Mouse (Mus musculus): ENCODE results near the gene Zfp385a. TPM values are rescaled to one million over a fixed set of nuclear protein-coding genes. Genes with fewer than 3 reads are reported as not detected.

Gene Zfp385a
- polyA plus RNA-seq, 1 experiment from 2014 or later: 26.6 TPM

DNA sequence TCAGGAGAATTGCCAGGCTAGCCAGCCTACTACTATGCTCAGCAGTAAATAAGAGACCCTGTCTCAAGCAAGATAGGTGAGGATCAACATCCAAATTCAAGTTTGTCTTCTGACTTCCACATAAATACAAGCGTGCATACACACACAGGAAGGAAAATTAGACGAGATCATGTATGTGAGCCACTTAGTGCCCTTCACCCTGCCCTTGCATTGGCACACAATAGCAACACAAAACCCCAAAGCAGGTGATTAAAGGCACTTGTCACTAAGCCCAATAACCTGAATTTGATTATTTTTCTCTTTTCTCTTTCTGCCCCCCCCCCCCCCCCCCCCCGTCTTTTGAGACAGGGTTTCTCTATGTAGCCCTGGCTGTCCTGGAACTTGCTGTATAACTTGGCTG, 3.1 kb upstream of the Zfp385a start:
- Histone ChIP-seq H3K4me2 (no peak overlapping the region), H3K9me3 (no peaks in the 10 kb centered on the region), H3K4me1 (replicated peaks) (peaks cover 30% of the 10 kb centered on the region), H3K27ac (replicated peaks) (no peak overlapping the region), H3K4me3 (no peak overlapping the region), H3K27me3 (no peaks in the 10 kb centered on the region), H3K36me3 (no peaks in the 10 kb centered on the region), H3K9ac (no peak overlapping the region)
- WGBS: 75% methylated on average over 2 of the region's 3 CpGs
- ATAC-seq (ENCODE audit: low FRiP score, low read depth): no peak

DNA sequence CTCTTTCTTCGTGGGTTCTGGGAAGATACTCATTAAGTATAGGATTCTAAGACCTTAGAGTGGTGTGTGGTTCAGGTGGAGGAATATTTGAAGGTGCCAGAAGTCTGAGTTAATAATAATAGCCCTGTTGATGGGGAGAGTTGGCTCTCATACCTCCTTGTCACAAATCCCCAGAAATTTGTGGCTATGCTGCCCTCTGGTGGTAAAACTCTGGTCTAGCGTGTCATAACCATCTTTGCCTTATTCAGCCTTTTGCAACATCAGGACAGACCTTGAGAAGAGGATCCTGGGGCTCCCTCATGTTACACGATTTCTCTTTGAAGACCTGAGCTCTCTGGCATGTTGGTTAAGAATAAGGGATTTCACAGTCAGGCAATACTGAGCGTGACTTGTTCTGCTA, 2.5 kb upstream of the Zfp385a start:
- no peak overlapping the region for H3K4me2 ChIP-seq
- no peaks in the 10 kb centered on the region for H3K36me3 ChIP-seq
- H3K9me3 ChIP-seq: no peaks in the 10 kb centered on the region
- peaks cover 30% of the 10 kb centered on the region for H3K4me1 ChIP-seq (replicated peaks)
- WGBS: 20% methylated on average over 4 of the region's 4 CpGs
- no peak overlapping the region for H3K4me3 ChIP-seq
- no peak overlapping the region for H3K9ac ChIP-seq
- H3K27ac ChIP-seq (replicated peaks): no peak overlapping the region
- no peak for ATAC-seq (ENCODE audit: low FRiP score, low read depth)
- no peaks in the 10 kb centered on the region for H3K27me3 ChIP-seq

DNA sequence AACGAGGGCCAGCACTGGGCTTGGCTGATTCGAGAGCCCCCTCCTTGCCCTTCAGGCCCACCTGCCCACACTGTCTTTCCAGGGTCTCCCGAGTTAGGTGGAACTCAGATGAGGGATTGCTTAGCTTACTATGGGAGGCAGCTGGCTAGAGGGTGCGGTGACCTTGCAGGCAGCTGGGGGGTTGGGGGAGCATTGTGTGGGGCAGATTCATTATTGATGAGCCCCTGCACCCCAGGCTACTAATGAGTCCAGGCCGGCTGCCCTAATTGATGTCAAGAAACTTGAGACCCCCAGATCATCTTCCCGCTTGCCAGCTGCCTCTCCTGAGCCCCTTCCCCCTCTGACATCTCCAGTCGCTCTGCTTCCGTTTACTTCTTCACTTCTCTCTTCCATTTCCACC, 1.7 kb upstream of the Zfp385a start:
- H3K27ac ChIP-seq (replicated peaks): no peak overlapping the region
- H3K9ac ChIP-seq: no peak overlapping the region
- H3K4me1 ChIP-seq (replicated peaks): peaks cover 30% of the 10 kb centered on the region
- ATAC-seq (ENCODE audit: low FRiP score, low read depth): no peak
- no peaks in the 10 kb centered on the region for H3K27me3 ChIP-seq
- WGBS: 40% methylated on average over 8 of the region's 8 CpGs
- no peak overlapping the region for H3K4me2 ChIP-seq
- H3K9me3 ChIP-seq: no peaks in the 10 kb centered on the region
- H3K36me3 ChIP-seq: no peaks in the 10 kb centered on the region
- H3K4me3 ChIP-seq: no peak overlapping the region

DNA sequence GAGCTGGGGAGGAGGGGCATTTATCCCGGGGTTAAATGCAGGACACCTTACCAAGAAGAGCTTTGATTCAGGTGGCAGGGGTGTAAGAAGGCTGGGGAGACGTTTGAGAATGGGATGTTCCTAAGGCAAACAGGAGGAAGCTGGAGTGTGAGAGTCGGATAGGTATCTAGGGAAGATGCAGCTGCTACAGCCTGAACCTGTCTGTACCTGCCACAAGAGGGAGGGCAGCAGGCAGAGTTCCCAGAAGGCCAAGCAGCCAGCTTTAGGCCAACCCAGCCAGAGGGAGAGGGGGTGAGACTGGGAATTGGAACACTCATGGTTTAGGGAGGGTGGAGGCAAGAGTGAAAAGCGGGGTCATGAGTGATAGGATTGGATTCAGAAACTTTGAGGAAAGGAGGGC, 893 bp upstream of the Zfp385a start:
- Histone ChIP-seq H3K4me2 (peak overlapping the region; percentile 80), H3K4me1 (replicated peaks) (peaks cover 30% of the 10 kb centered on the region), H3K27ac (replicated peaks) (no peak overlapping the region), H3K9me3 (no peaks in the 10 kb centered on the region), H3K36me3 (no peaks in the 10 kb centered on the region), H3K9ac (no peak overlapping the region), H3K27me3 (no peaks in the 10 kb centered on the region), H3K4me3 (peak overlapping the region; percentile 69)
- no peak for ATAC-seq (ENCODE audit: low FRiP score, low read depth)
- WGBS: 18% methylated on average over 4 of the region's 4 CpGs

DNA sequence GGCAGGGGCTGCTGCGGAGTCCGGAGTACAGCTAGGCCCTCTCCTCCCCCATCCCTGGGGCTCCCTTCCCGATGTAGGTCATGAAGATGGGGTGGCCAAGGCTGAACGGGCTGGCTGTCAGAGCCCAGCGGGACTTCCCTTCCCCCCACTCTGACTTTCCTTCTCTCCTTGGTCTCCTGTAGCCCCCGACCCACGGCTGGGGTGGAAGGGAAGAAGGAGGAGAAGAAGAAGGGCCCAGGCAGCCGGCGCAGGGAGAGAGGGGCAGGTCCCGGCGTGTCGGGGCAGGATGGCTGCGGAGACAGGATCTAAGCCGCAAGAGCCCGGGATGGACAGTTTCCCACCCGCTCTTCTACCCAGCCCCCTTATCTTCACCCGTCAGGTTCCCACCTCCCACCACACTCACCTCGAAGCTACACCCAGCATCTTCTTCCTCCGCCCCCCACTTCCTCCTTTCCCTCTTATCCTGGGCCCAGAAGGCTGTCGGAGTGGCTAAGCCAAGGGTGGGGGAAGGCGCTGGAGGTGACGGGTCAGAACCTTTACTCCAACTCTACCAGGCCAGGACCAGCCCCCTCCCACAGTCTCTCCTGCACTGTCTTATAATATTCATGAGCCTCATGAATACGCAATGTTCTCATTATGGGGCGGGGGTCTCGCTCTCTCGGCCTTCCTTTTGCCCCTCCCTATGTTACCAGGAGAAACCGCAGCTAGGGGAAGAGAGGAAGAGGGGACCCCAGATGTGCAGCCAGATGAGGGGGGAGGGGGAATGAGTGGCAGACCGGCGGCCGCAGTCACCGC, 530 bp downstream of the Zfp385a start:
- WGBS: 3% methylated on average over 26 of the region's 31 CpGs
- H3K9ac ChIP-seq: peak overlapping the region; percentile 64
- H3K9me3 ChIP-seq: no peaks in the 10 kb centered on the region
- no peaks in the 10 kb centered on the region for H3K27me3 ChIP-seq
- peak; percentile 35 for ATAC-seq (ENCODE audit: low FRiP score, low read depth)
- peaks cover 31% of the 10 kb centered on the region for H3K4me1 ChIP-seq (replicated peaks)
- peak overlapping the region; percentile 69 for H3K4me3 ChIP-seq
- H3K27ac ChIP-seq (replicated peaks): peak overlapping the region; percentile 27; the same call in 1 of the 2 replicates
- H3K36me3 ChIP-seq: no peaks in the 10 kb centered on the region
- H3K4me2 ChIP-seq: peak overlapping the region; percentile 80

DNA sequence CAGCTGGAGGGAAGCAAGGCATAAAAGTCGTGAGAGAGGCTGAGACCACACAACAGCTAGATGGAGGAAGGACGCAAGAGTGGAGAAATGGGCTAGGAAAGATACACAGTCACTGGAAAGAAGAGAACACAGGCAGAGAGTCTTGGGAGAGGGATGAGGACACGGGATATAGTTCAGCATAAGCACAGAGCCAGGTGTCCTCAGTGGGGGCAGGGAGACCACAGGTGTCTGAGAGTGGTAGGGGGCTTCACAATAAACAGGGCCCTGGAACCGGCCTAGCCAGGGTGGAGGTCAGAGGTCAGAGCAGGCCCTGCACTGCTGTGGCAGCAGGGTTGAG, 1.1 kb downstream of the Zfp385a start:
- H3K4me3 ChIP-seq: peak overlapping the region; percentile 69
- H3K4me2 ChIP-seq: peak overlapping the region; percentile 80
- peak overlapping the region; percentile 64 for H3K9ac ChIP-seq
- H3K27ac ChIP-seq (replicated peaks): no peak overlapping the region
- no peaks in the 10 kb centered on the region for H3K36me3 ChIP-seq
- ATAC-seq (ENCODE audit: low FRiP score, low read depth): no peak
- H3K4me1 ChIP-seq (replicated peaks): peaks cover 37% of the 10 kb centered on the region
- no peaks in the 10 kb centered on the region for H3K27me3 ChIP-seq
- WGBS: 41% methylated on average over 4 of the region's 4 CpGs
- no peaks in the 10 kb centered on the region for H3K9me3 ChIP-seq

DNA sequence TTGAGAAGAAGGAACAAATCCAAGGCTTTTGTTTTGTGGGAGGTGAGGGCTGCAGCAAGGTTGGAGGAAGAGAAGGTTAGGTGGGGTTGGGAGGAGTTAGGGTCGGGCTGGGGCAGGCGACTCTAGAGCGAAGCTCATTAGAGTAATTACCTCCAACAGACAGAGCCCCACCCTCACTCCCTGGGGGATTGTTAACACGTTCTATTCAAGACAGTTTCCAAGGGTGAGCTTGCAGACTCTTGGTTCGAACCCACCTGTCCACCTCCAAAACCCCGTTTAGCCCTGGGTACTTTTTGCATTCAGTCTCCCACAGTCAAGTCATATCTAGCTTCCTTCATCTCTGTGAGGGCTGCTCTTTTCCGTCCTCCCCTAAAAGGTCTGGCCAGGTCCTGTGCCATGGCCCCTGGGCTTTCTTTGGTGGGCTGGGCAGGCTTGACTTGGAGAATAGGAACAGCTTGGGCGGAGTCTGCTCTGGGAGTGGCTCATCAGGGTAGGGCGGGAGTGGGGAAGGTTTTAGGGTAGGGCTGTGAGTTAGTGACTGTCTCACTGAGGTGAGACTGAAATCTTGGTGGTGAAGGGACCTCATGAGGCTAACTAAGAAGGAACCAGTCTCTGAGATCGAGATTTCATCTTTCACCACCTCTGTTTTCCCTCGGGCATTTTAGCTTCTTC, 2.8 kb downstream of the Zfp385a start:
- Histone ChIP-seq H3K9me3 (no peaks in the 10 kb centered on the region), H3K4me3 (no peak overlapping the region), H3K27ac (replicated peaks) (no peak overlapping the region), H3K36me3 (no peaks in the 10 kb centered on the region), H3K4me1 (replicated peaks) (peaks cover 36% of the 10 kb centered on the region), H3K9ac (no peak overlapping the region), H3K27me3 (no peaks in the 10 kb centered on the region), H3K4me2 (no peak overlapping the region)
- ATAC-seq (ENCODE audit: low FRiP score, low read depth): no peak
- 22% methylated on average over 11 of the region's 11 CpGs for whole genome bisulfite sequencing

DNA sequence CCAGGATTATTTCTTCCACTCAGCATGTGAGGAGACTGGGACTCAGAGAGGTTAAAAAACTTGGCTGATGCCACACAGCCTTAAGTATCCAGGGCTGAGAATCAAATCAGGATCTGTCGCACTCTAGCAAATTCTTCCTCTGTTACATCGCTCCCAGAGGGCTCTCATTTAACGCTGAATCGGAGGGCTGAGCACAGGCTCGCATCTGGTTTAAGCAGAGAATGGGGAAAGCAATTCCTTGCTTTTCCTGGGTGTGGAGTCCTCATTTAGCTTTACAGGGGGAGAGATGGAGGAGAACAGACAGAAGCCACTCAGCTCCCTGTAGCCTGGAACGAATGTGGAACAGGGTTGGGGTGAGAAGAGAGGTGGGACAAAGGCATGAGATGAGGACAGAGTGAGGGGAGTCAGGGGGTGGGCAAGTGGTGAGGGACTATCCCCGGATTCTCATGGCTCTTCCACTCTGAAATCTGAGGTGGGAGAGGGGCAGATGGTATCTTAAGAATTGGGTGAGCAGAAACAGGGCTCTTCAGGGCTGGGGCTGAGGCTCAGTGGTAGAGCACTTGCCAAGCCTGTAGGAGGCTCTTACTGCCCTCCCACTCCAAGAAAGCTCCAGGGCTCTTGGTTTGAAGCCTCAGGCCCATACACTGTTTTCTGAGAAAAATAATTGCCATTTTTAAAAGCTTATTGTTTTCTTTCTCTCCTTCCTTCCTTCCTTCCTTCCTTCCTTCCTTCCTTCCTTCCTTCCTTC, 4.2 kb downstream of the Zfp385a start:
- 25% methylated on average over 7 of the region's 7 CpGs for WGBS
- H3K4me2 ChIP-seq: no peak overlapping the region
- H3K27me3 ChIP-seq: no peaks in the 10 kb centered on the region
- no peaks in the 10 kb centered on the region for H3K36me3 ChIP-seq
- H3K9ac ChIP-seq: no peak overlapping the region
- H3K27ac ChIP-seq (replicated peaks): no peak overlapping the region
- peaks cover 26% of the 10 kb centered on the region for H3K4me1 ChIP-seq (replicated peaks)
- no peak for ATAC-seq (ENCODE audit: low FRiP score, low read depth)
- no peaks in the 10 kb centered on the region for H3K9me3 ChIP-seq
- H3K4me3 ChIP-seq: no peak overlapping the region

DNA sequence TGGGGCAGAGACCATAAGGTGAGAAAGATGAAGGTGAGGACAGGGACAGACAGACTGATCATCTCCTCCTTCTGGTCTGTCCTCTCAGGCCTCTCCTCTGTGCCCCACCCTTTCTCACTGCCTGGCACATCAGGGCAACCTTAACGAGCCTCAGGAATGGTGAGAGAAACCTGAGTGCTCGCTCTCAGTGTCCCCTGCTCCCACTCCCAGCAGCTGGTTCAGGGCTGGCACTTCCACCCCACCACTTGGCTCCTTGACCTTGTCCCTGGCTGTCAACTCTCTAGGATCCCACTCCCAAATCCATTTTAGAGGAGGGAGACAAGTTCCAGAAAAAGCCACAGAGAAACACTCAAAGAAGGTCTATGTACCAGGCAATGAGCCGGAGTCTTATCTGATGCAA, 4.9 kb downstream of the Zfp385a start:
- no peaks in the 10 kb centered on the region for H3K36me3 ChIP-seq
- ATAC-seq (ENCODE audit: low FRiP score, low read depth): no peak
- 67% methylated on average over 3 of the region's 3 CpGs for WGBS
- H3K4me1 ChIP-seq (replicated peaks): peaks cover 20% of the 10 kb centered on the region
- H3K4me2 ChIP-seq: no peak overlapping the region
- no peak overlapping the region for H3K9ac ChIP-seq
- H3K27ac ChIP-seq (replicated peaks): no peak overlapping the region
- no peaks in the 10 kb centered on the region for H3K27me3 ChIP-seq
- H3K9me3 ChIP-seq: no peaks in the 10 kb centered on the region
- H3K4me3 ChIP-seq: no peak overlapping the region

DNA sequence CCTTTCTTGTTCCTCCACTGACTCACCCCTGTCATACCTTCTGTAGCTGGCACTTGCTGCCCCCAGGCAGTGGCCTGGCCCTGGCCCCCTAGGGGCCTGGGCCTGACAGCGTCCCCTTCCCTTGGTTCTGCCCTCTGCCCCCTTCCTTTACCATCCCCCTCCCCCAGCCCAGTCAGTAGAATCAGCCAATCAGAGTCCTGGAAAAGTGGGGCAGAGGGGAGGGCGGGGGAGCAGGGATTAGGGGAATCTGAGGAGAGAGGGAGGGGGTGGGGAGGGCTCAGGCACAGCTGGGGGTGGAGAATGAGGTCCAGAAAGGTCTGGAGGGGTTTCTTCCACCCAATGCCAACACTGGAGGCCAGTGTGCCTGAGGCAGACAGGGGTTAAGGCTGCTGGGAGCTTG, 5.7 kb downstream of the Zfp385a start:
- no peak overlapping the region for H3K9ac ChIP-seq
- H3K4me3 ChIP-seq: no peak overlapping the region
- H3K27ac ChIP-seq (replicated peaks): no peak overlapping the region
- peaks cover 15% of the 10 kb centered on the region for H3K4me1 ChIP-seq (replicated peaks)
- H3K9me3 ChIP-seq: no peaks in the 10 kb centered on the region
- WGBS: 0% methylated on average over 2 of the region's 2 CpGs
- no peaks in the 10 kb centered on the region for H3K36me3 ChIP-seq
- no peak for ATAC-seq (ENCODE audit: low FRiP score, low read depth)
- H3K27me3 ChIP-seq: no peaks in the 10 kb centered on the region
- no peak overlapping the region for H3K4me2 ChIP-seq

DNA sequence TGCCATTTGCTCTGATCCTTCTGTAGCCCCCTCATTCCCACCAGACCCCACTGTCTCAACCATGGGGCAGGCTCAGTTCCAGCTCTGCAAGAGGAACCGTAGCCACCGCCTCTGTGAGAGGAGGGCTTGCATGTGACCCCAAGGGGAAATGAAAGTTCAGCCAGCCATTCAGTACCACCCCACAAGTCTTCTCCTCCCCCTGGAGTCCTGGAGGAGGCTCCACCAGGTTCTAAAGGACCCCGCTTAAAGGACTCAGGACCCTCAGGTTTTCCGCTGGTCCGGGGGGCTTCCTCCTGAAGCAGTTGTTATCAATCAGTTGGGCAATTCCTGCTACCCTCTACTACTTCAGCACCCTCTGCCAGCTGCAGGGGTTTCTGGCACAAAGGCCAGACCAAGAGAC, 6.2 kb downstream of the Zfp385a start:
- ATAC-seq (ENCODE audit: low FRiP score, low read depth): no peak
- H3K36me3 ChIP-seq: no peaks in the 10 kb centered on the region
- H3K9me3 ChIP-seq: no peaks in the 10 kb centered on the region
- peaks cover 11% of the 10 kb centered on the region for H3K4me1 ChIP-seq (replicated peaks)
- H3K27ac ChIP-seq (replicated peaks): no peak overlapping the region
- no peak overlapping the region for H3K4me3 ChIP-seq
- no peak overlapping the region for H3K4me2 ChIP-seq
- no peaks in the 10 kb centered on the region for H3K27me3 ChIP-seq
- no peak overlapping the region for H3K9ac ChIP-seq
- 67% methylated on average over 5 of the region's 5 CpGs for WGBS

DNA sequence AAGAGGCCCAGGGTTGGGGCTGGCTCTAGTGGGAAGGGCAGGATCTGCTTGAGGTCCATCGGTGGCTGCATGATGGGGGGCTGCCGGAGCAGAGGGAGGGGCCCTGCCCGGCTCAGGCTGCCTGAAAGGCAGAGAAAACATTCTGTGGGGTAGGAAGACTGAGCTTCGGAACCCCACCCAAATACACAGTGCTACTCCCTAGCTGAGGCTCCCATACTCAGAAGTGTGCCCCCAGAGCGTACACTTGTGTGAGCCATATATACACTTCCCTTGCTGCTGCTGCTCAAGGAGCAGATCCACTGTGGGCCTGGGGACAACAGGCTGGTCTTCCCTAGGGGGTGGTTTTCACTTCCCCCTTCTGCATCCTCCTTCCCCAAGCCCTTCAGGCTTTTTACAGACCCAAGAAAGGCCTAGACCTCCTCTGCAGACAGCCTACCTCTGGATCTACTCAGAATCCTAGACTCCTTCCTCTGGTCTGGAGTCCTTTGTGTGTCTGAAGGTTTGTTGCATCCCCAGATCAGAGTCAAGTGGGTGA, 6.7 kb downstream of the Zfp385a start:
- Histone ChIP-seq H3K4me1 (replicated peaks) (peaks cover 11% of the 10 kb centered on the region), H3K9ac (no peak overlapping the region), H3K9me3 (no peaks in the 10 kb centered on the region), H3K27ac (replicated peaks) (no peak overlapping the region), H3K4me2 (no peak overlapping the region), H3K27me3 (no peaks in the 10 kb centered on the region), H3K4me3 (no peak overlapping the region), H3K36me3 (no peaks in the 10 kb centered on the region)
- 66% methylated on average over 5 of the region's 5 CpGs for WGBS
- ATAC-seq (ENCODE audit: low FRiP score, low read depth): no peak

Data from hindbrain, embryonic 15.5 days (tissue).